Mouse (Mus musculus): ENCODE measurements around the gene Fat1. TPM values are rescaled to one million over a fixed set of nuclear protein-coding genes. Genes with fewer than 3 reads are reported as not detected.

Fat1 gene
- polyA plus RNA-seq, 1 experiment from 2014 or later: 13.3 TPM

DNA sequence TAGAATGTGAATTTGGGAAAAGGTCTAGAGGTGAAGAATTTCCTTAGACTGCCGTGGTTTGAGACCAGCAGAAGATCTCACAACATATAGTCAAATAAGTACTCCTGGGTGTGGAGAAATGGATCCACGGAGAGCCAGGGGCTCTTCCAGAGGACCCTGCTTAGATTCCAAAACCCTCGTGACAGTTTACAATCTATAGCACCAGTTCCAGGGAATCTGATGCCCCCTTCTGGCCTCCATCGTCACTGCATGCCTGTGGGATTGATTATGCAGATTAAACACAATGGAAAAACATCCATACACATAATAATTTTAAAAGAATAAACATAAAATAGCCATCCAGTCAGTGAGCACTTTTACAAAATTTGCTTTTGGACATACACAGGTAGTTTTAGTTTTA lies 75.4 kb downstream of the Fat1 start:
- H3K9me3 ChIP-seq (replicated peaks; ENCODE audit: low read length): no peaks in the 10 kb centered on the region
- H3K27me3 ChIP-seq (ENCODE audit: insufficient read depth, low read length): no peaks in the 10 kb centered on the region
- H3K9ac ChIP-seq (ENCODE audit: low read depth, low read length): no peak overlapping the region
- H3K4me2 ChIP-seq (ENCODE audit: low read length): no peak overlapping the region
- peaks cover 10% of the 10 kb centered on the region for H3K36me3 ChIP-seq (ENCODE audit: insufficient read depth, low read length)
- no peaks in the 10 kb centered on the region for H3K4me1 ChIP-seq (replicated peaks; ENCODE audit: insufficient read depth, low read length)
- peak; percentile 73 for TF ChIP-seq CTCF (IDR thresholded peaks at IDR 0.05; ENCODE audit: low read depth)
- no peak overlapping the region for H3K4me3 ChIP-seq (replicated peaks; ENCODE audit: low read depth, low read length)
- ATAC-seq (replicated peaks; ENCODE audit: low FRiP score, low read depth) (no peak), DNase-seq (ENCODE audit: low spot score) (peak; percentile 57)
- 40% methylated on average over 4 of the region's 4 CpGs for WGBS
- no peak overlapping the region for H3K27ac ChIP-seq

DNA sequence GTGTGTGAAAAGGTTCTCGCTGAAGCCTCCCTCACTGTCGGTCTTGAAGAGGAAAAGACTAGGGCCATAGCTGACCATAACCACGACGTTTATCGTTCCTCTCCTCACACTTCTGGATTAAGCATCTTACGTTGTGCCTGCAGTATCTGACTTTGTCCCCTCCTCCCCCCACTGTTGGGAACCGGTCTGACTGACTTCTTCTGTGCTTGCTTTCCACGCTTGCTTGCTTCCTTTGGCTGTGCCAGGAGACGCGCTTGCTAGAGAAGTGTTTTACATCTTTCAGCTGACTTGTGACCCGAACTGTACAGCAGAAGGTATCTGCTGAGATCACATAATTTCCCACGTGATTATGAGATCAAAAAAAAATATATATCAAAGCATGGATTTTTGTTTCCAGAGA lies 76.5 kb downstream of the Fat1 start:
- peak; percentile 70 for ATAC-seq (replicated peaks; ENCODE audit: low FRiP score, low read depth)
- H3K4me2 ChIP-seq (ENCODE audit: low read length): no peak overlapping the region

DNA sequence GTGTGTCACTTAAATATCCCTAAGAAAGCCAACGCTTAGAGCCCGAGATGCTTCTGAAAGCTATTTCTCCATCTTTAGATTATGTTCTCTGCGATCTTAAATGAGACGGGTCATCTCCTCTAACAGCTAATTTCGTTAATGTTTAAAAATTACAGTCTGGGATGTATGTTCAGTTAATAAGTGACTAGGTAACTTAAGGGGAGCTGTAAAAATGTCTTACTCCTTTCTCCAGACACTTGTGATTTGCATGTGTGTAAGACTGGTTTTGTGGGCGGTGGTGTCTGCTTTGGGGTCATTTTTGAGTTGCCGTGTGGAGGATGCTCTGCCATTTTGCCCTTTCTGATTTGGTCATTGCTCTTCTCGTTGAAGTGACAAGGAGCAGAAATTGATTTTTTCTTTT lies 78.6 kb downstream of the Fat1 start:
- H3K9ac ChIP-seq (ENCODE audit: low read depth, low read length): no peak overlapping the region
- no peak overlapping the region for H3K4me2 ChIP-seq (ENCODE audit: low read length)
- H3K4me3 ChIP-seq (replicated peaks; ENCODE audit: low read depth, low read length): no peak overlapping the region
- no peaks in the 10 kb centered on the region for H3K4me1 ChIP-seq (replicated peaks; ENCODE audit: insufficient read depth, low read length)
- TF ChIP-seq CTCF (IDR thresholded peaks at IDR 0.05; ENCODE audit: low read depth): no peak
- 55% methylated on average over 8 of the region's 8 CpGs for WGBS
- peak; percentile 39 for DNase-seq (ENCODE audit: low spot score)
- H3K36me3 ChIP-seq (ENCODE audit: insufficient read depth, low read length): peaks cover 24% of the 10 kb centered on the region
- H3K27ac ChIP-seq: 0 out of 2 replicates have a peak overlapping the region, but pooled peaks have one; percentile 15
- no peaks in the 10 kb centered on the region for H3K9me3 ChIP-seq (replicated peaks; ENCODE audit: low read length)
- no peaks in the 10 kb centered on the region for H3K27me3 ChIP-seq (ENCODE audit: insufficient read depth, low read length)
- no peak for ATAC-seq (replicated peaks; ENCODE audit: low FRiP score, low read depth)

More for the DNA sequence above, 76.5 kb downstream of the Fat1 start:
- Histone ChIP-seq H3K27me3 (ENCODE audit: insufficient read depth, low read length) (no peaks in the 10 kb centered on the region), H3K4me3 (replicated peaks; ENCODE audit: low read depth, low read length) (no peak overlapping the region), H3K27ac (peak overlapping the region; percentile 47), H3K9me3 (replicated peaks; ENCODE audit: low read length) (no peaks in the 10 kb centered on the region), H3K9ac (ENCODE audit: low read depth, low read length) (no peak overlapping the region), H3K36me3 (ENCODE audit: insufficient read depth, low read length) (peaks cover 10% of the 10 kb centered on the region), H3K4me1 (replicated peaks; ENCODE audit: insufficient read depth, low read length) (no peaks in the 10 kb centered on the region)
- peak; percentile 38 for DNase-seq (ENCODE audit: low spot score)
- no peak for TF ChIP-seq CTCF (IDR thresholded peaks at IDR 0.05; ENCODE audit: low read depth)
- WGBS: 49% methylated on average over 12 of the region's 12 CpGs

DNA sequence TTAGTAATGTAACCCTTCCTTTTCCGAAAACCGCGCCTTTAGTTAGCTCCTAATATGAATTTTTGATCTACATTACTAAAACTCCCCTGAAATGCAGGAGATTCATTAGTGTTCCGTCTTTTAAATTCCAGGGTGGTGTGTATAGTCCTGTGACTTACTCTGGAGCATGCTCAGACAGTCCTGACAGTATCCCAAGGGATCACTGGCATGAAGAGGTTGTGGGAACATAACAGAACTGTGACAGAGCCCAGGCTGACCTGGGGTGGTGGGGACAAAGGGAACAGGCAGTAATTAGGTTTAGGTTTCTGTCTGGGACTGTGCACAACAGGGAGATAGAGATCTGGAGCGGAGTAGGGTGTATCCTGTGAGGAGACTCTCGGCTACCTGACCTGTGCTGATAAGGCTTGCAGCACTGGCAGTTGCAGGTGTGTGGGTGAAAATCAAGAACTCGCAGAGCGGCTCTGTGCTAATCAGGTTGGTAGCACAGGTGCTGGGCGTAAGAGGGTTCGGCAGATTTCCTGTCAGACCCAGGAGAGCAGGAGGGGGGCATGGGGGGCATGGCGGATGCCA lies 79.3 kb downstream of the Fat1 start:
- Histone ChIP-seq H3K27me3 (ENCODE audit: insufficient read depth, low read length) (no peaks in the 10 kb centered on the region), H3K4me3 (replicated peaks; ENCODE audit: low read depth, low read length) (no peak overlapping the region), H3K4me2 (ENCODE audit: low read length) (no peak overlapping the region), H3K4me1 (replicated peaks; ENCODE audit: insufficient read depth, low read length) (no peaks in the 10 kb centered on the region), H3K27ac (0 out of 2 replicates have a peak overlapping the region, but pooled peaks have one; percentile 15), H3K9ac (ENCODE audit: low read depth, low read length) (no peak overlapping the region), H3K9me3 (replicated peaks; ENCODE audit: low read length) (no peaks in the 10 kb centered on the region), H3K36me3 (ENCODE audit: insufficient read depth, low read length) (peaks cover 24% of the 10 kb centered on the region)
- DNase-seq (ENCODE audit: low spot score) (no peak), ATAC-seq (replicated peaks; ENCODE audit: low FRiP score, low read depth) (no peak)
- no peak for TF ChIP-seq CTCF (IDR thresholded peaks at IDR 0.05; ENCODE audit: low read depth)
- 77% methylated on average over 11 of the region's 11 CpGs for WGBS

DNA sequence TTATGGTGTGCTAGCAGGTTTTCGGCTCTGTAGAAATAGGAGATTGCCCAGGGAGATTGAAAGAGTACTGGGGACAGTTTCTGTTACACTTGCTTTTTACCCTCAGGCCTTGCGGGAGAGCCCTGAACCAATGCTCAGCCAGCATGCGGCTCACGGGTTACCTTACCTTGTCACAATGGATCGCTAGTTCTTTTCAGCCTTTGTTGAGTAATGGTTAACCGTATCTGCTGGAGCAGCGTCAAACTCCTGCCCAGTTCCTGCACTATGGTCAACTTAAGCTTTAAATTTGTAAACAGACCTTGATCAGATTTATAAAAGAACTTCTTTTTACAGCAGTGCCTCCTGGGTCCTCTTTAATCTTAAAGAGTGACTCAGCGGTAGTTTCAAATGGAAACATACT lies 80.6 kb downstream of the Fat1 start:
- Histone ChIP-seq H3K4me1 (replicated peaks; ENCODE audit: insufficient read depth, low read length) (no peaks in the 10 kb centered on the region), H3K9ac (ENCODE audit: low read depth, low read length) (no peak overlapping the region), H3K9me3 (replicated peaks; ENCODE audit: low read length) (no peaks in the 10 kb centered on the region), H3K27ac (no peak overlapping the region), H3K36me3 (ENCODE audit: insufficient read depth, low read length) (peaks cover 21% of the 10 kb centered on the region), H3K4me2 (ENCODE audit: low read length) (no peak overlapping the region), H3K4me3 (replicated peaks; ENCODE audit: low read depth, low read length) (no peak overlapping the region), H3K27me3 (ENCODE audit: insufficient read depth, low read length) (no peaks in the 10 kb centered on the region)
- 69% methylated on average over 8 of the region's 8 CpGs for WGBS
- DNase-seq (ENCODE audit: low spot score): no peak
- TF ChIP-seq CTCF (IDR thresholded peaks at IDR 0.05; ENCODE audit: low read depth): no peak
- no peak for ATAC-seq (replicated peaks; ENCODE audit: low FRiP score, low read depth)

DNA sequence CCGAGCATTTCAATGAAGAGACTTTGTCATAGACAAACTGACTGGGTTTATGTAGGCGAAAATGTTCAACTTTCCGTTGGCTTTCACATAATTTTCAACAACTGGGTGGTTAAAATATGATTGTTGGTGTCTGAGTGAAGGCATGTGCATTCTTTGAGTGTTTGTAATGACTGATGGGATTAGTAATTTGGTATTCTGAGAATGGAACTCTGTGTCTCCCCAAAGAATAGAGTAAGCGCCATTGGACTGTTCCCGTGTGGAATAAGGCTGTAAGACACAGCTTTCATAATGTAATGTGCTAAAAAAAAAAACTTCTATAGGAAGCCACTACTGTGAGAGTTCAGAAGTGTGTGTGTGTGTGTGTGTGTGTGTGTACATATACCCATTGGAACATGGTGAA lies 84.0 kb downstream of the Fat1 start:
- Histone ChIP-seq H3K9ac (ENCODE audit: low read depth, low read length) (no peak overlapping the region), H3K27me3 (ENCODE audit: insufficient read depth, low read length) (no peaks in the 10 kb centered on the region), H3K4me3 (replicated peaks; ENCODE audit: low read depth, low read length) (no peak overlapping the region), H3K27ac (no peak overlapping the region), H3K36me3 (ENCODE audit: insufficient read depth, low read length) (peaks cover 49% of the 10 kb centered on the region), H3K9me3 (replicated peaks; ENCODE audit: low read length) (peaks cover 9% of the 10 kb centered on the region; the same call in 1 of the 2 replicates), H3K4me1 (replicated peaks; ENCODE audit: insufficient read depth, low read length) (no peaks in the 10 kb centered on the region), H3K4me2 (ENCODE audit: low read length) (no peak overlapping the region)
- no peak for DNase-seq (ENCODE audit: low spot score)
- TF ChIP-seq CTCF (IDR thresholded peaks at IDR 0.05; ENCODE audit: low read depth): no peak
- no peak for ATAC-seq (replicated peaks; ENCODE audit: low FRiP score, low read depth)
- 76% methylated on average over 5 of the region's 5 CpGs for WGBS

DNA sequence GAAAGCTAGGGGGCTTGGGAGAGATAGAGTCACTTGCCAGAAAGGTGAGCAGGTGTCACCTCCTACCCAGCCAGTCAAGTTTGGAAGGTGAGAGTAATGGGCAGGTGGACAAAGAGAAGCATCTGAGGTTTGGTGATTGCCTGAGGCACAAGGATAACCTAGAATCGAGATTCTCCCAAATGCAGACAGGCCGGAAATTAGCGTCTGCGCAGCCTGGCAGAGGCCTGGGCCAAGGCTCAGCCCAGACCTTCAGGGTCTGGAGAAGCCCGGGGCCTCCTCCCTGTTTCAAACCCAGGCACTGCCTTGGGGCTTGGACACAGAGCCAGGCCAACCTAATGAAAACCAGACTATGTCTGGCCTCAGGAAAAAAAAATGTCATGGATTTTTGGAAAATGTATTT lies 85.9 kb downstream of the Fat1 start:
- H3K9ac ChIP-seq (ENCODE audit: low read depth, low read length): no peak overlapping the region
- no peak overlapping the region for H3K4me2 ChIP-seq (ENCODE audit: low read length)
- H3K9me3 ChIP-seq (replicated peaks; ENCODE audit: low read length): peaks cover 28% of the 10 kb centered on the region
- H3K27me3 ChIP-seq (ENCODE audit: insufficient read depth, low read length): no peaks in the 10 kb centered on the region
- H3K36me3 ChIP-seq (ENCODE audit: insufficient read depth, low read length): peaks cover 69% of the 10 kb centered on the region
- H3K4me1 ChIP-seq (replicated peaks; ENCODE audit: insufficient read depth, low read length): no peaks in the 10 kb centered on the region
- DNase-seq (ENCODE audit: low spot score): no peak
- H3K27ac ChIP-seq: no peak overlapping the region
- no peak for TF ChIP-seq CTCF (IDR thresholded peaks at IDR 0.05; ENCODE audit: low read depth)
- ATAC-seq (replicated peaks; ENCODE audit: low FRiP score, low read depth): no peak
- WGBS: 92% methylated on average over 5 of the region's 5 CpGs
- no peak overlapping the region for H3K4me3 ChIP-seq (replicated peaks; ENCODE audit: low read depth, low read length)

Measured in kidney, postnatal 0 days (tissue).